In genomic region chr6:89238871-89239270, GRCm38 (mm10) we compare ENCODE assay signal across 11 mouse cellular contexts.
DNase-seq lines count a peak whose midpoint lies in the region; ATAC-seq and TF ChIP-seq lines count a peak whose summit lies in the region.
"Had no signal": no experiment of that assay in that cellular context is flagged by ENCODE, and none has a peak within 500 bp of the region (broad histone marks: within the 10 kb centered on the region; RNA-seq: fewer than 3 reads in every experiment).

No protein-coding gene starts in this region.

- H3K36me3 ChIP-seq in forebrain, embryonic 14.5 days (ENCODE audit: control insufficient read depth, insufficient read depth, low read length) = no peaks in the 10 kb centered on the region
- H3K36me3 ChIP-seq in forebrain, embryonic 15.5 days = no peaks in the 10 kb centered on the region
- H3K36me3 ChIP-seq: stomach, embryonic 15.5 days had no signal

- DNase-seq in forebrain, embryonic 14.5 days (ENCODE audit: low spot score) = peak; percentile 26
- peak; percentile 58 to 74 for DNase-seq in layer of hippocampus, adult 18-20 months (ENCODE audit: low spot score in 2 of 2)
- no peak for DNase-seq in layer of hippocampus, postnatal 25 days (ENCODE audit: extremely low spot score in 1 of 2, low spot score in 1 of 2)
- DNase-seq in layer of hippocampus, adult 2 months (ENCODE audit: low spot score in 2 of 2) = peak; percentile 61 to 67
- DNase-seq in right cerebral cortex, postnatal 10 days (ENCODE audit: low spot score in 2 of 2) = peak; percentile 72 to 83
- DNase-seq in thymus, postnatal 14 days = no peak
- DNase-seq in embryo, embryonic 10 days (ENCODE audit: low spot score) = no peak

- ATAC-seq in forebrain, embryonic 14.5 days = no peak
- no peak for ATAC-seq in forebrain, embryonic 15.5 days (replicated peaks)
- ATAC-seq: CD4-positive, CD25-positive, alpha-beta regulatory T cell, adult 4 months had no signal

- no peak overlapping the region for H3K4me2 ChIP-seq in forebrain, embryonic 14.5 days (ENCODE audit: low read length)
- H3K4me2 ChIP-seq in forebrain, embryonic 15.5 days (replicated peaks) = no peak overlapping the region
- H3K4me2 ChIP-seq: lung, embryonic 14.5 days; stomach, embryonic 15.5 days had no signal

- no peak overlapping the region for H3K27ac ChIP-seq in forebrain, embryonic 14.5 days (ENCODE audit: low read depth, low read length)
- no peak overlapping the region for H3K27ac ChIP-seq in forebrain, embryonic 15.5 days (replicated peaks)
- peak overlapping the region; percentile 68 for H3K27ac ChIP-seq in layer of hippocampus, adult 2 months

- 63% methylated on average over 14 of the region's 14 CpGs for WGBS in forebrain, embryonic 14.5 days
- WGBS in forebrain, embryonic 15.5 days = 53% methylated on average over 14 of the region's 14 CpGs

- H3K4me1 ChIP-seq in forebrain, embryonic 14.5 days (ENCODE audit: control insufficient read depth, insufficient read depth, low read length) = peaks cover 18% of the 10 kb centered on the region
- peaks cover 40% of the 10 kb centered on the region for H3K4me1 ChIP-seq in forebrain, embryonic 15.5 days

- no peaks in the 10 kb centered on the region for H3K9me3 ChIP-seq in forebrain, embryonic 14.5 days (replicated peaks; ENCODE audit: control insufficient read depth, low read length)
- no peaks in the 10 kb centered on the region for H3K9me3 ChIP-seq in forebrain, embryonic 15.5 days
- H3K9me3 ChIP-seq: stomach, embryonic 15.5 days had no signal

- H3K4me3 ChIP-seq in forebrain, embryonic 14.5 days (ENCODE audit: low read depth, low read length) = no peak overlapping the region
- no peak overlapping the region for H3K4me3 ChIP-seq in forebrain, embryonic 15.5 days
- H3K4me3 ChIP-seq in layer of hippocampus, adult 2 months = peak overlapping the region; percentile 17; the same call in 1 of the 2 replicates
- H3K4me3 ChIP-seq: stomach, embryonic 15.5 days had no signal

- no peak for TF ChIP-seq CTCF in layer of hippocampus, adult 2 months (conservative IDR thresholded peaks at IDR 0.05)

- no peak overlapping the region for H3K9ac ChIP-seq in forebrain, embryonic 14.5 days (ENCODE audit: low read length)
- H3K9ac ChIP-seq in forebrain, embryonic 15.5 days (replicated peaks) = no peak overlapping the region
- H3K9ac ChIP-seq: lung, embryonic 14.5 days; stomach, embryonic 15.5 days had no signal

- H3K27me3 ChIP-seq in forebrain, embryonic 14.5 days (replicated peaks; ENCODE audit: control insufficient read depth, insufficient read depth, low read length) = no peaks in the 10 kb centered on the region
- no peaks in the 10 kb centered on the region for H3K27me3 ChIP-seq in forebrain, embryonic 15.5 days

Comparison
In these comparisons a context has a peak if more than half of its experiments do, and no peak if none do; other contexts are left out.
1. DNase-seq: peak in forebrain, embryonic 14.5 days (single experiment), layer of hippocampus, adult 18-20 months (2 of 2), layer of hippocampus, adult 2 months (2 of 2) and right cerebral cortex, postnatal 10 days (2 of 2); none in layer of hippocampus, postnatal 25 days (0 of 2), thymus, postnatal 14 days (single experiment) and embryo, embryonic 10 days (single experiment).